ENCODE assay signal across 25 mouse cellular contexts in the genomic region with DNA sequence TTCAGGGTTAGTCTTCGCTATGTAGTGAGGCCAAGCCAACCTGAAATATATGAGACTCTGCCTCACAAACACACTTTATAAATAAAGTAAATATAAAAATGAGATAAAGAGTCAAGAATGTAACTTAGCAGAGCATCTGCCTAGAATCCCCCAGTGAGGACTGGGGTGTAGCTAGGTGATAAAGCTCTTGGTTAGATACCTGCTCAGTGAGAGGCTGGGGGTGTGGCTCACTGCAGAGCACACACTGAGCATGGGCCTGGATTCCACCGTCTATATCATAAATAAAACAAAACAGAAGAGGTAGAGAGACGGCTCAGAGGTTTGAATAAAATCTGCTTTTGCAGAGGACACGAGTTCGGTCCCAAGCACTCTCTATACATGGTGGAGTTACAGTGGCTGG. TPM values are rescaled to one million over a fixed set of nuclear protein-coding genes. Genes with fewer than 3 reads are reported as not detected.
DNase-seq lines count a peak whose midpoint lies in the region; ATAC-seq and TF ChIP-seq lines count a peak whose summit lies in the region.
"Had no signal": no experiment of that assay in that cellular context is flagged by ENCODE, and none has a peak within 500 bp of the region (broad histone marks: within the 10 kb centered on the region; RNA-seq: fewer than 3 reads in every experiment).

No protein-coding gene starts in this region.

- WGBS in heart, embryonic 10.5 days, result 84% methylated on average over 5 of the region's 5 CpGs
- 52% methylated on average over 5 of the region's 5 CpGs for WGBS in liver, embryonic 14.5 days (ENCODE audit: insufficient replicate concordance)
- WGBS in hindbrain, embryonic 12.5 days, result 93% methylated on average over 5 of the region's 5 CpGs

- DNase-seq in heart, embryonic 10.5 days (ENCODE audit: low spot score), result peak; percentile 25
- DNase-seq in heart, postnatal 25 days (ENCODE audit: low spot score), result no peak
- peak; percentile 3 for DNase-seq in thymus, postnatal 4 days
- no peak for DNase-seq in thymus, postnatal 10 days (ENCODE audit: low spot score in 2 of 2)
- DNase-seq in liver, embryonic 14.5 days (ENCODE audit: low read depth in 3 of 3, low spot score in 3 of 3), result peak in 2 of 3 experiments; percentile 36 to 39
- no peak for DNase-seq in cerebellum, adult 9-11 months
- DNase-seq: adrenal gland, postnatal 25 days; B cell, adult 2 months; cerebellum, adult 11-12 months; cerebellum, adult 8-10 months; cerebellum, postnatal 14 days; gastrocnemius, postnatal 25 days; heart, postnatal 10 days; heart, postnatal 4 days had no signal

- H3K36me3 ChIP-seq in heart, embryonic 10.5 days, result no peaks in the 10 kb centered on the region
- H3K36me3 ChIP-seq in liver, embryonic 14.5 days (replicated peaks; ENCODE audit: control insufficient read depth, insufficient read depth, low read depth), result no peaks in the 10 kb centered on the region
- no peaks in the 10 kb centered on the region for H3K36me3 ChIP-seq in hindbrain, embryonic 12.5 days
- H3K36me3 ChIP-seq: embryonic facial prominence, embryonic 12.5 days; embryonic facial prominence, embryonic 15.5 days; G1E; heart, embryonic 12.5 days; heart, embryonic 15.5 days; hindbrain, embryonic 15.5 days had no signal

- 0 out of 2 replicates have a peak, but pooled peaks have one; percentile 44 for TF ChIP-seq EP300 in liver, embryonic 14.5 days (IDR thresholded peaks at IDR 0.05; ENCODE audit: low read depth)

- H3K9me3 ChIP-seq in heart, embryonic 10.5 days, result no peaks in the 10 kb centered on the region
- H3K9me3 ChIP-seq in liver, embryonic 14.5 days (ENCODE audit: control insufficient read depth, low read length), result no peaks in the 10 kb centered on the region
- H3K9me3 ChIP-seq in hindbrain, embryonic 12.5 days (replicated peaks), result no peaks in the 10 kb centered on the region
- H3K9me3 ChIP-seq: embryonic facial prominence, embryonic 12.5 days; embryonic facial prominence, embryonic 15.5 days; G1E; heart, embryonic 12.5 days; heart, embryonic 15.5 days; hindbrain, embryonic 15.5 days had no signal

- no peak overlapping the region for H3K9ac ChIP-seq in liver, embryonic 14.5 days (replicated peaks)
- no peak overlapping the region for H3K9ac ChIP-seq in hindbrain, embryonic 12.5 days
- H3K9ac ChIP-seq: embryonic facial prominence, embryonic 12.5 days; embryonic facial prominence, embryonic 15.5 days; heart, embryonic 12.5 days; heart, embryonic 15.5 days; hindbrain, embryonic 15.5 days had no signal

- no peak overlapping the region for H3K4me2 ChIP-seq in liver, embryonic 14.5 days (ENCODE audit: low read depth)
- H3K4me2 ChIP-seq in hindbrain, embryonic 12.5 days (replicated peaks), result no peak overlapping the region
- H3K4me2 ChIP-seq: embryonic facial prominence, embryonic 12.5 days; embryonic facial prominence, embryonic 15.5 days; heart, embryonic 12.5 days; heart, embryonic 15.5 days; hindbrain, embryonic 15.5 days had no signal

- H3K27me3 ChIP-seq in heart, embryonic 10.5 days (ENCODE audit: insufficient read depth, poor library complexity, severe bottlenecking), result no peaks in the 10 kb centered on the region
- H3K27me3 ChIP-seq in liver, embryonic 14.5 days (ENCODE audit: control insufficient read depth, insufficient read depth, low read length), result no peaks in the 10 kb centered on the region
- no peaks in the 10 kb centered on the region for H3K27me3 ChIP-seq in hindbrain, embryonic 12.5 days
- H3K27me3 ChIP-seq: CH12.LX; embryonic facial prominence, embryonic 12.5 days; embryonic facial prominence, embryonic 15.5 days; heart, embryonic 12.5 days; heart, embryonic 15.5 days; hindbrain, embryonic 15.5 days; Patski had no signal

- no peak overlapping the region for H3K4me3 ChIP-seq in heart, embryonic 10.5 days
- no peak overlapping the region for H3K4me3 ChIP-seq in liver, embryonic 14.5 days (ENCODE audit: insufficient read depth in 1 of 2, low read depth in 2 of 2, low read length in 2 of 2)
- H3K4me3 ChIP-seq in hindbrain, embryonic 12.5 days, result no peak overlapping the region
- H3K4me3 ChIP-seq: embryonic facial prominence, embryonic 12.5 days; embryonic facial prominence, embryonic 15.5 days; heart, embryonic 12.5 days; heart, embryonic 15.5 days; hindbrain, embryonic 15.5 days had no signal

- H3K4me1 ChIP-seq in heart, embryonic 10.5 days, result peaks cover 21% of the 10 kb centered on the region
- peaks cover 38 to 45% of the 10 kb centered on the region in 2 experiments for H3K4me1 ChIP-seq in liver, embryonic 14.5 days (replicated peaks; ENCODE audit: control insufficient read depth in 2 of 2, insufficient read depth in 2 of 2, low read length in 1 of 2)
- peaks cover 15% of the 10 kb centered on the region for H3K4me1 ChIP-seq in hindbrain, embryonic 12.5 days

- intact Hi-C loops in heart, postnatal 25 days (cut with DNase I), result no loop called here

- no peak for TF ChIP-seq CTCF in liver, embryonic 14.5 days (IDR thresholded peaks at IDR 0.05; ENCODE audit: low read depth)

- no peak overlapping the region for H3K27ac ChIP-seq in heart, embryonic 10.5 days
- H3K27ac ChIP-seq in liver, embryonic 14.5 days, result no peak overlapping the region
- H3K27ac ChIP-seq in hindbrain, embryonic 12.5 days, result no peak overlapping the region
- H3K27ac ChIP-seq: embryonic facial prominence, embryonic 12.5 days; embryonic facial prominence, embryonic 15.5 days; heart, embryonic 15.5 days; hindbrain, embryonic 15.5 days had no signal

- peak; percentile 48; the same call in 1 of the 2 replicates for ATAC-seq in liver, embryonic 14.5 days (ENCODE audit: insufficient read depth)
- ATAC-seq in megakaryocyte-erythroid progenitor cell, adult 5-6 weeks (replicated peaks; ENCODE audit: low FRiP score, low TSS enrichment, poor library complexity, severe bottlenecking), result 0 out of 2 replicates have a peak, but pooled peaks have one; percentile 50
- ATAC-seq in hindbrain, embryonic 12.5 days (ENCODE audit: low FRiP score), result no peak
- ATAC-seq: forebrain, embryonic 14.5 days; Patski had no signal

RNA-seq across cellular contexts. Expression of a gene that starts 7.7 kb away (rescaled TPM):
- 64.1 and 74.8 TPM in 2 replicates for polyA plus RNA-seq in heart, embryonic 10.5 days (2016; fragmentation: Nextera tagmentation; extraction: Ambion mirVana)
- 10 to 100 TPM; 18.2 to 26.3 TPM for total RNA-seq in heart, postnatal 25 days (2021)
- 7.5 and 7.9 TPM in 2 replicates for polyA plus RNA-seq in liver, embryonic 14.5 days (2012; rRNA removed)
- 8.4 and 9.7 TPM in 2 replicates for polyA plus RNA-seq in liver, embryonic 14.5 days (2014; fragmentation: Nextera tagmentation; extraction: Ambion mirVana)
- total RNA-seq in megakaryocyte-erythroid progenitor cell, adult 5-6 weeks (2014; fragmentation: Nextera tagmentation), result 17.7 and 23.1 TPM in 2 replicates
- 5.5 and 11.8 TPM in 2 replicates for total RNA-seq in megakaryocyte-erythroid progenitor cell, adult 5-6 weeks (2017)
- 95.9 and 99.9 TPM in 2 replicates for polyA plus RNA-seq in hindbrain, embryonic 12.5 days (2016; fragmentation: Nextera tagmentation; extraction: Ambion mirVana)

Comparison
In these comparisons a context has a peak if more than half of its experiments do, and no peak if none do; other contexts are left out.
1. DNase-seq: peak in heart, embryonic 10.5 days (single experiment), thymus, postnatal 4 days (single experiment) and liver, embryonic 14.5 days (2 of 3); none in heart, postnatal 25 days (single experiment), thymus, postnatal 10 days (0 of 2) and cerebellum, adult 9-11 months (single experiment).